Mouse (Mus musculus) neural tube, embryonic 11.5 days (tissue): ENCODE results near the gene Tmed9. TPM values are rescaled to one million over a fixed set of nuclear protein-coding genes. Genes with fewer than 3 reads are reported as not detected.
"Not testable (repeated sequence)": the region's sequence is repeated elsewhere in the genome, so short reads cannot be mapped to it uniquely, and the experiment has no call there.

ENCODE experiments used
- ATAC-seq: fragments of 200-750 bp; cut with Nextera tagmentation; 2 replicates; pipeline ENCODE4 v1.8.0; 2017; ENCODE audit warnings: moderate number of reproducible peaks, mild to moderate bottlenecking, moderate TSS enrichment, moderate library complexity; ENCODE audit not compliant: insufficient read depth, low FRiP score, low TSS enrichment
- DNase-seq: peaks from one replicate; pipeline ENCODE4 v3.0.0-alpha.2; 2015; ENCODE audit warnings: low spot score
- H3K27ac ChIP-seq: fragments of 300-500 bp; sonication (generic); 2 replicates; pipeline ENCODE4 v1.5.1; 2014; ENCODE audit warnings: low read depth, mild to moderate bottlenecking, low read length
- H3K27me3 ChIP-seq: fragments of 300-500 bp; sonication (generic); 2 replicates; pipeline ENCODE4 v1.6.1; 2014; ENCODE audit warnings: mild to moderate bottlenecking, low read length, mixed read lengths; ENCODE audit not compliant: control insufficient read depth, insufficient read depth
- H3K36me3 ChIP-seq: fragments of 300-500 bp; sonication (generic); 2 replicates; pipeline ENCODE4 v1.6.1; 2014; ENCODE audit warnings: mild to moderate bottlenecking, low read length, moderate library complexity, mixed read lengths; ENCODE audit not compliant: control insufficient read depth, insufficient read depth
- H3K4me1 ChIP-seq: fragments of 300-500 bp; sonication (generic); 2 replicates; pipeline ENCODE4 v1.6.1; 2014; ENCODE audit warnings: low read length, mixed read lengths; ENCODE audit not compliant: control insufficient read depth, insufficient read depth
- H3K4me2 ChIP-seq: fragments of 300-500 bp; sonication (generic); 2 replicates; pipeline ENCODE4 v1.6.1; 2014; ENCODE audit warnings: low read depth, mild to moderate bottlenecking, moderate library complexity
- H3K4me3 ChIP-seq: fragments of 300-500 bp; sonication (generic); 2 replicates; pipeline ENCODE4 v1.5.1; 2014; ENCODE audit warnings: low read depth, low read length
- H3K9ac ChIP-seq: fragments of 300-500 bp; sonication (generic); 2 replicates; pipeline ENCODE4 v1.6.1; 2014; ENCODE audit warnings: mild to moderate bottlenecking, low read length
- H3K9me3 ChIP-seq: fragments of 300-500 bp; sonication (generic); 2 replicates; pipeline ENCODE4 v1.6.1; 2016; ENCODE audit warnings: low read length; ENCODE audit not compliant: control insufficient read depth
- WGBS: fragments of 180-500 bp; shearing (Covaris S2); extraction: QIAGEN DNeasy Blood & Tissue Kit; methylation state at CpG from one replicate; pipeline ENCODE4 v1.1.7; 2014; 5-methylcytosine and 5-hydroxymethylcytosine counted together
- polyA plus RNA-seq: library from polyadenylated mRNA; unstranded; fragments of >200 nt; fragmentation: Nextera tagmentation; extraction: Ambion mirVana; gene quantifications from 2 replicates; pipeline ENCODE4 v1.2.1, GENCODE M21; 2014

Gene Tmed9
- polyA plus RNA-seq, 1 experiment from 2014 or later, result 51.6 TPM

DNA sequence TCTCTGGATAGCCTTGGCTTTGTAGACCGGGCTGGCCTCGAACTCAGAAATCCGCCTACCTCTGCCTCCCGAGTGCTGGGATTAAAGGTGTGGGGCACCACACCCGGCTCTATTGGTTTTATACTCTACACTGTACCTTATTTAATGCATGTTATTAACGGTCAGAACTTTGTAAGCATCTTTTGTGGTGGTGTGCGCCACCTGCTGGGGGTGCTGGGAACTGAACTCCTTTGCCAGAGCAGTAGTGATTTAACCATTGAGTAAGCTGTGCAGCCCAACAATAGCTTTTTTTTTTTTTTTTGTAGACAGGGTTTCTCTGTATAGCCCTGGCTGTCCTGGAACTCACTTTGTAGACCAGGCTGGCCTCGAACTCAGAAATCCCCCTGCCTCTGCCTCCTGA, 66.9 kb downstream of the Tmed9 start:
- H3K9me3 ChIP-seq, H3K4me3 ChIP-seq, H3K27me3 ChIP-seq, H3K36me3 ChIP-seq, H3K27ac ChIP-seq, H3K4me1 ChIP-seq, H3K4me2 ChIP-seq, ATAC-seq, H3K9ac ChIP-seq: not testable (repeated sequence)
- 67% methylated on average over 8 of the region's 8 CpGs for WGBS
- peak; percentile 82 for DNase-seq

DNA sequence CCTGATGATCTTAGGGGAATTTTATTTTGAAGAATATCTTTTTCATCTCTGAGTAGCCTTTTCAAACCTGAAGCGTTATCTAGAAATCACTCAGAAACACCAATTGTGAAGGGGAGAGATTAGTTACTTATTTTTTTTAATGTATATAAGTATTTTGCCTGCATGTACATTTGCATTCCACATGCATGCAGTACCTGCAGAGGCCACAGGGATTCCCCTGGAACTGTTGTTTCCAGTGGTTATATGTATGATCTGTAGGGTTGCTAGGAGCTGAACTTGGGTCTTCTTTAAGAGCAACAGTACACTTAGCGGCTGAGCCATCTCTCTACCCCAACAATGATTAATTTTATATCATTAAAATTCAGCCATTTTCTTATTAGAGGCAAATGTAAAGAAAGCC, 71.0 kb downstream of the Tmed9 start:
- WGBS, result 95% methylated on average over 2 of the region's 2 CpGs
- Histone ChIP-seq H3K4me2 (no peak overlapping the region), H3K4me1 (no peaks in the 10 kb centered on the region), H3K9ac (no peak overlapping the region), H3K27me3 (no peaks in the 10 kb centered on the region), H3K9me3 (no peaks in the 10 kb centered on the region), H3K4me3 (no peak overlapping the region), H3K27ac (no peak overlapping the region), H3K36me3 (peaks cover 16% of the 10 kb centered on the region)
- ATAC-seq, result no peak
- peak; percentile 43 for DNase-seq

Other genes starting within 250 kb of the Tmed9 start
- 29.5 and 31.6 TPM in 2 replicates for gene Mxd3, start 243.9 kb upstream of the Tmed9 start, polyA plus RNA-seq
- gene Lman2, start 210.9 kb upstream of the Tmed9 start, polyA plus RNA-seq, result 82.1 and 94.8 TPM in 2 replicates
- 0.59 and 0.97 TPM in 2 replicates for gene Rgs14, start 204.0 kb upstream of the Tmed9 start, polyA plus RNA-seq
- gene Slc34a1, start 175.5 kb upstream of the Tmed9 start, polyA plus RNA-seq, result 0.13 TPM in 1 of 2 replicates, not detected in the other
- gene Pfn3, start 158.5 kb upstream of the Tmed9 start, polyA plus RNA-seq, result not detected in 2 replicates
- not detected in 2 replicates for gene F12, start 146.9 kb upstream of the Tmed9 start, polyA plus RNA-seq
- 58.1 and 59.6 TPM in 2 replicates for gene Grk6, start 128.7 kb upstream of the Tmed9 start, polyA plus RNA-seq
- 2.2 and 2.6 TPM in 2 replicates for gene Prr7, start 109.5 kb upstream of the Tmed9 start, polyA plus RNA-seq
- 362 and 372 TPM in 2 replicates for gene Dbn1, start 85.6 kb upstream of the Tmed9 start, polyA plus RNA-seq
- 165 and 172 TPM in 2 replicates for gene Pdlim7, start 60.1 kb upstream of the Tmed9 start, polyA plus RNA-seq
- gene Dok3, start 44.4 kb upstream of the Tmed9 start, polyA plus RNA-seq, result 2.6 and 2.7 TPM in 2 replicates
- 74.5 and 76.3 TPM in 2 replicates for gene Ddx41, start 37.1 kb upstream of the Tmed9 start, polyA plus RNA-seq
- 44.6 and 51.0 TPM in 2 replicates for gene Fam193b, start 2.6 kb upstream of the Tmed9 start, polyA plus RNA-seq
- 21.7 and 22.0 TPM in 2 replicates for gene B4galt7, start 26.2 kb downstream of the Tmed9 start, polyA plus RNA-seq
- 68.0 and 69.2 TPM in 2 replicates for gene Caml, start 49.3 kb downstream of the Tmed9 start, polyA plus RNA-seq
- gene Ddx46, start 61.3 kb downstream of the Tmed9 start, polyA plus RNA-seq, result 52.9 and 53.4 TPM in 2 replicates
- 73.8 and 77.8 TPM in 2 replicates for gene B230219D22Rik, start 119.4 kb downstream of the Tmed9 start, polyA plus RNA-seq
- 98.0 and 104 TPM in 2 replicates for gene Txndc15, start 140.9 kb downstream of the Tmed9 start, polyA plus RNA-seq
- gene Pcbd2, start 153.6 kb downstream of the Tmed9 start, polyA plus RNA-seq, result 25.6 and 28.6 TPM in 2 replicates
- not detected in 2 replicates for gene Catsper3, start 210.8 kb downstream of the Tmed9 start, polyA plus RNA-seq